Mouse (Mus musculus): Measurements from ENCODE around the gene Mxd1.

GRCm38 (mm10) chr6:86599951-86600414 lies 69.0 kb downstream of the Mxd1 start:
- TF ChIP-seq CTCF (IDR thresholded peaks at IDR 0.05; ENCODE audit: low read depth) (no peak), EP300 (IDR thresholded peaks at IDR 0.05; ENCODE audit: low read depth) (0 out of 2 replicates have a peak, but pooled peaks have one; percentile 63)
